Mouse (Mus musculus) macrophage (primary cell): ENCODE data around the gene Arntl. TPM values are rescaled to one million over a fixed set of nuclear protein-coding genes. Genes with fewer than 3 reads are reported as not detected.

Experiments used
- H3K27ac ChIP-seq: fragments of 350-480 bp; formaldehyde crosslinking; 2 replicates; pipeline ENCODE4 v1.9.0; 2021
- H3K36me3 ChIP-seq: fragments of 350-480 bp; formaldehyde crosslinking; 2 replicates; pipeline ENCODE4 v1.9.0; 2021; ENCODE audit errors: inconsistent target
- H3K4me3 ChIP-seq: fragments of 350-480 bp; formaldehyde crosslinking; 2 replicates; pipeline ENCODE4 v1.9.0; 2021; ENCODE audit errors: inconsistent target
- H3K79me2 ChIP-seq: fragments of 350-480 bp; formaldehyde crosslinking; 2 replicates; pipeline ENCODE4 v1.9.0; 2021; ENCODE audit errors: inconsistent target
- WGBS: methylation state at CpG from one replicate; pipeline ENCODE4 v1.1.7; 2026; ENCODE audit warnings: inconsistent platforms; ENCODE audit not compliant: missing documents; 5-methylcytosine and 5-hydroxymethylcytosine counted together
- polyA plus RNA-seq: library from polyadenylated mRNA; stranded (reverse); fragments of 250-400 nt; gene quantifications from 3 replicates; pipeline ENCODE4 v1.2.4, GENCODE M21; 2018; ENCODE audit warnings: inconsistent platforms

Gene Arntl
- polyA plus RNA-seq, 1 experiment from 2014 or later: 6.6 TPM

GRCm38 (mm10) chr7:113334036-113334435 lies 126.8 kb downstream of the Arntl start:
- Histone ChIP-seq H3K4me3 (no peak overlapping the region), H3K27ac (no peak overlapping the region), H3K36me3 (no peaks in the 10 kb centered on the region), H3K79me2 (no peaks in the 10 kb centered on the region)

- Histone ChIP-seq H3K4me3 (no peak overlapping the region), H3K79me2 (no peaks in the 10 kb centered on the region), H3K36me3 (no peaks in the 10 kb centered on the region), H3K27ac (no peak overlapping the region)
- 91% methylated on average over 8 of the region's 8 CpGs for WGBS
Measured at GRCm38 (mm10) chr7:113335250-113335649, 128.0 kb downstream of the Arntl start.

GRCm38 (mm10) chr7:113347271-113347670 lies 140.0 kb downstream of the Arntl start:
- Histone ChIP-seq H3K4me3 (no peak overlapping the region), H3K79me2 (no peaks in the 10 kb centered on the region), H3K27ac (no peak overlapping the region), H3K36me3 (no peaks in the 10 kb centered on the region)
- 87% methylated on average over 4 of the region's 4 CpGs for WGBS

GRCm38 (mm10) chr7:113347694-113348093 lies 140.4 kb downstream of the Arntl start:
- no peak overlapping the region for H3K4me3 ChIP-seq
- H3K36me3 ChIP-seq: no peaks in the 10 kb centered on the region
- 88% methylated on average over 2 of the region's 2 CpGs for WGBS
- no peaks in the 10 kb centered on the region for H3K79me2 ChIP-seq
- no peak overlapping the region for H3K27ac ChIP-seq

- Histone ChIP-seq H3K36me3 (no peaks in the 10 kb centered on the region), H3K79me2 (no peaks in the 10 kb centered on the region), H3K4me3 (no peak overlapping the region), H3K27ac (no peak overlapping the region)
- 90% methylated on average over 1 of the region's 1 CpGs for WGBS
Measured at GRCm38 (mm10) chr7:113349089-113349488, 141.8 kb downstream of the Arntl start.

Other genes starting within 250 kb of the Arntl start
- gene Btbd10, start 161.9 kb downstream of the Arntl start, polyA plus RNA-seq: 13.5 to 20.8 TPM (median 17.1 TPM) in 3 replicates
- gene Pth, start 181.1 kb downstream of the Arntl start, polyA plus RNA-seq: not detected in 3 replicates